Mouse (Mus musculus) stomach, postnatal 0 days (tissue): ENCODE results near the gene Mpdz. TPM values are rescaled to one million over a fixed set of nuclear protein-coding genes. Genes with fewer than 3 reads are reported as not detected.

Experiments
- ATAC-seq: fragments of 200-750 bp; cut with Nextera tagmentation; 2 replicates; pipeline ENCODE4 v1.8.0; 2017; ENCODE audit not compliant: low FRiP score, low TSS enrichment
- DNase-seq: peaks from one replicate; pipeline ENCODE4 v3.0.0-alpha.2; 2016; ENCODE audit warnings: low spot score
- H3K27ac ChIP-seq: fragments of 300-500 bp; sonication (generic); replicated peaks from 2 replicates; pipeline ENCODE4 v1.5.1; 2014; ENCODE audit warnings: mild to moderate bottlenecking, control low read depth
- H3K27me3 ChIP-seq: fragments of 300-500 bp; sonication (generic); 2 replicates; pipeline ENCODE4 v1.6.1; 2014; ENCODE audit warnings: low read length; ENCODE audit not compliant: control insufficient read depth, insufficient read depth
- H3K36me3 ChIP-seq: fragments of 300-500 bp; sonication (generic); 2 replicates; pipeline ENCODE4 v1.6.1; 2014; ENCODE audit warnings: low read length, mixed read lengths; ENCODE audit not compliant: control insufficient read depth, insufficient read depth
- H3K4me1 ChIP-seq: fragments of 300-500 bp; sonication (generic); replicated peaks from 2 replicates; pipeline ENCODE4 v1.6.1; 2014; ENCODE audit warnings: antibody characterized with exemption; ENCODE audit not compliant: control insufficient read depth, insufficient read depth
- H3K4me2 ChIP-seq: fragments of 300-500 bp; sonication (generic); replicated peaks from 2 replicates; pipeline ENCODE4 v1.6.1; 2014; ENCODE audit warnings: low read depth, mild to moderate bottlenecking, control low read depth, moderate library complexity
- H3K4me3 ChIP-seq: fragments of 300-500 bp; sonication (generic); 2 replicates; pipeline ENCODE4 v1.5.1; 2014; ENCODE audit warnings: low read depth, low read length, control low read depth
- H3K9ac ChIP-seq: fragments of 300-500 bp; sonication (generic); 2 replicates; pipeline ENCODE4 v1.6.1; 2014; ENCODE audit warnings: mild to moderate bottlenecking, low read length, control low read depth, mixed read lengths
- H3K9me3 ChIP-seq: fragments of 300-500 bp; sonication (generic); 2 replicates; pipeline ENCODE4 v1.6.1; 2016; ENCODE audit warnings: low read length; ENCODE audit not compliant: control insufficient read depth
- CTCF ChIP-seq: IDR thresholded peaks from 2 replicates; pipeline ENCODE4 v1.5.1; 2016; ENCODE audit warnings: antibody characterized with exemption, low read depth, mild to moderate bottlenecking, moderate library complexity
- EP300 ChIP-seq: optimal IDR thresholded peaks from 2 replicates; pipeline ENCODE3; 2016; ENCODE audit warnings: antibody characterized with exemption
- WGBS: fragments of 180-500 bp; shearing (Covaris S2); extraction: QIAGEN DNeasy Blood & Tissue Kit; methylation state at CpG from one replicate; pipeline ENCODE4 v1.1.7; 2014; 5-methylcytosine and 5-hydroxymethylcytosine counted together
- polyA plus RNA-seq: library from polyadenylated mRNA; unstranded; fragments of >200 nt; fragmentation: Nextera tagmentation; extraction: Ambion mirVana; gene quantifications from 2 replicates; pipeline ENCODE4 v1.2.1, GENCODE M21; 2015

The Mpdz gene
- polyA plus RNA-seq, 1 experiment from 2014 or later, result 6.2 TPM

GRCm38 (mm10) chr4:81466821-81467220 lies 24.2 kb upstream of the Mpdz start:
- no peaks in the 10 kb centered on the region for H3K27me3 ChIP-seq
- 82% methylated on average over 4 of the region's 4 CpGs for WGBS
- no peaks in the 10 kb centered on the region for H3K9me3 ChIP-seq
- no peak overlapping the region for H3K9ac ChIP-seq
- no peaks in the 10 kb centered on the region for H3K36me3 ChIP-seq
- H3K4me1 ChIP-seq, result no peaks in the 10 kb centered on the region
- H3K4me3 ChIP-seq, result no peak overlapping the region
- TF ChIP-seq CTCF (no peak), EP300 (no peak)
- no peak overlapping the region for H3K4me2 ChIP-seq
- no peak overlapping the region for H3K27ac ChIP-seq
- ATAC-seq (no peak), DNase-seq (no peak)

DNA sequence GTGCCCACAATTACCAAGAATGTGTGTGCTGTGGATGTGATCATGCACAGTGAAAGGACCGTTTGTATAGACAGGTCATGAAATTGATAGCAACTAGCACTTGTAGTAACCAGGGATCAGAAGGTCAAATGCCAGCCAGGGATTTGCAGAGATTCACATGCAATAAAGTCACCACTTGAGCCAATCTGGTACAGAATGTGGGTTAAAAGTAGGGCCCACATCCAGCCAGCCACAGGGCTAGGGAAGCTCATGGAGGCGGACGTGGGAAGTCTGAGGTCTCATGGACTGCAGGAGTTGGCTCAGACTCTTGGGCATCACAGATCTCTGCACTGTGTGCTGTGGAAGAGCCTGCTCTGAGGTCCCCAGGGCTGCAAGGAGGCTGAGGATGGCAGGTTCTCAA lies 22.6 kb upstream of the Mpdz start:
- H3K9ac ChIP-seq, result no peak overlapping the region
- no peaks in the 10 kb centered on the region for H3K36me3 ChIP-seq
- H3K9me3 ChIP-seq, result no peaks in the 10 kb centered on the region
- ATAC-seq (no peak), DNase-seq (no peak)
- WGBS, result 81% methylated on average over 3 of the region's 3 CpGs
- H3K4me3 ChIP-seq, result no peak overlapping the region
- H3K4me1 ChIP-seq, result no peaks in the 10 kb centered on the region
- H3K27me3 ChIP-seq, result no peaks in the 10 kb centered on the region
- TF ChIP-seq CTCF, result no peak
- no peak for TF ChIP-seq EP300
- no peak overlapping the region for H3K4me2 ChIP-seq
- H3K27ac ChIP-seq, result no peak overlapping the region

GRCm38 (mm10) chr4:81462253-81462652 lies 19.6 kb upstream of the Mpdz start:
- Histone ChIP-seq H3K4me1 (no peaks in the 10 kb centered on the region), H3K9ac (no peak overlapping the region), H3K27me3 (no peaks in the 10 kb centered on the region), H3K36me3 (no peaks in the 10 kb centered on the region), H3K4me3 (no peak overlapping the region), H3K4me2 (no peak overlapping the region), H3K9me3 (no peaks in the 10 kb centered on the region), H3K27ac (no peak overlapping the region)
- 50% methylated on average over 4 of the region's 4 CpGs for WGBS
- ATAC-seq (no peak), DNase-seq (no peak)
- TF ChIP-seq EP300 (no peak), CTCF (no peak)

- no peak for DNase-seq
- no peaks in the 10 kb centered on the region for H3K4me1 ChIP-seq
- TF ChIP-seq EP300, result no peak
- WGBS, result 76% methylated on average over 1 of the region's 1 CpGs
- H3K4me3 ChIP-seq, result no peak overlapping the region
- H3K36me3 ChIP-seq, result no peaks in the 10 kb centered on the region
- no peak overlapping the region for H3K27ac ChIP-seq
- H3K27me3 ChIP-seq, result no peaks in the 10 kb centered on the region
- H3K4me2 ChIP-seq, result no peak overlapping the region
- ATAC-seq, result no peak
- H3K9ac ChIP-seq, result no peak overlapping the region
- no peaks in the 10 kb centered on the region for H3K9me3 ChIP-seq
Observed at GRCm38 (mm10) chr4:81458921-81459320, 16.3 kb upstream of the Mpdz start.

GRCm38 (mm10) chr4:81453806-81454205 lies 11.2 kb upstream of the Mpdz start:
- H3K36me3 ChIP-seq, result no peaks in the 10 kb centered on the region
- H3K27ac ChIP-seq, result no peak overlapping the region
- H3K4me2 ChIP-seq, result no peak overlapping the region
- 78% methylated on average over 3 of the region's 3 CpGs for WGBS
- no peak for ATAC-seq
- no peaks in the 10 kb centered on the region for H3K27me3 ChIP-seq
- DNase-seq, result no peak
- no peak overlapping the region for H3K4me3 ChIP-seq
- H3K4me1 ChIP-seq, result no peaks in the 10 kb centered on the region
- TF ChIP-seq CTCF (no peak), EP300 (no peak)
- H3K9ac ChIP-seq, result no peak overlapping the region
- no peaks in the 10 kb centered on the region for H3K9me3 ChIP-seq

- Histone ChIP-seq H3K27me3 (no peaks in the 10 kb centered on the region), H3K9ac (no peak overlapping the region), H3K9me3 (no peaks in the 10 kb centered on the region), H3K4me1 (no peaks in the 10 kb centered on the region), H3K4me3 (no peak overlapping the region), H3K27ac (no peak overlapping the region), H3K4me2 (no peak overlapping the region), H3K36me3 (no peaks in the 10 kb centered on the region)
- DNase-seq (no peak), ATAC-seq (no peak)
- TF ChIP-seq CTCF (no peak), EP300 (no peak)
- 53% methylated on average over 2 of the region's 2 CpGs for WGBS
Observed at GRCm38 (mm10) chr4:81452183-81452582, 9.6 kb upstream of the Mpdz start.
